Mouse (Mus musculus): ENCODE measurements around the gene Fam168a.

Gene Fam168a

DNA sequence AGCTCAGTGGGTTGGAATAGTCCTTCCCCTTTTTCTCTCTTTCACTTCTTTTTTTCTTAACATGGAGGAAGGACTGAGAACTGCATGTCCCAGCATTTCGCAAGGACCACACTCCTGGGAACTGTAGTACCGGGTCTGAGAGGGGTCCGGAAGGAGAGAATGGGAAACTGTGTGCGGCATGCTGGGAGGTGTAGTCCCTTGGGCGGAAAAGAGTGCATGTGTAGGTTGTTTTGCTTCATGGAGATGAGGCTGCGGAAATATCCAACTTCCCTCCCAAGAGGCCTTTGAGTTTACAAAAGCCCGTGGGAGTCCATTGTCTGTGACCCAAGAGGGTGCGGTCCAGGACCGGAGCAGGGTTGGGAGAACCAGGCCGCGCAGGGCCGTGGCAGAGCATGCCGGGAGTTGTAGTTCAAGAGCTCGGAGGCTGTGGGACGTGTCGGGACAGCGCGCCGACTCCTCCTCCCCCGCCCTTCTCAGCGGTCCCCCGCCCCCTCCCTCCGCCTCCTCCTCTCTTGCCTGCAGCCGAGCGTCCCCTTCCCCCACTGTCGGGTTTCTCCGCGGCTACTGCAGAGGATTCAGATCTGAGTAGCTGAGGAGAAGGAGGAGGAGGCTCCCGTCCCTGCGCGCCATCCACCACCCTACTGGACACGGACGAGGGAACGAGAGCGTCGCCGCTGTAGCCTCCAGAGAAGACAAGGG is at the start of gene Fam168a:
Gene Fam168a, plus strand, starts transcription at position 493 of the 699 bp plus-strand sequence.
- DNase-seq (ENCODE audit: low read depth, low spot score) = peak; percentile 99

DNA sequence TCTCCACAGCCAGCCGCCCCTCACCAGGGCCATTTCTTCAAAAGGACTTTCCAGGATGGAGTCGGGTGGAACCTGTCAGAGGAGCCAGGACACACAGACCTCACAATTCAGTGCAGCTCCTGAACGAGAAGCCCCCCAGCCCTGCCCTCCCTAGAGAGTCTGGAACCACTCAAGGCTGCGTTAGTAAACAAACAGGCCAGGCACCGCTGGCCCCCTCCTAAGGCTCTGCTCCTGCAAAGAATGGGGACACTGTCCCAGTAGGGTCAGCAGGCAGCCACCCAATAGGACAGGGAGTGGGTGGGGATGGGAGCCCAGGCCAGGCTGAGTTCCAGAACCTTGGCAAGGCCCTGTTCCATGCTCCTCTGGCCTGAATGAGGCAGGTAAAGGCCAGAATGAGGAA is 49.7 kb upstream of the Fam168a start:
- no peak for DNase-seq (ENCODE audit: low read depth, low spot score)

DNA sequence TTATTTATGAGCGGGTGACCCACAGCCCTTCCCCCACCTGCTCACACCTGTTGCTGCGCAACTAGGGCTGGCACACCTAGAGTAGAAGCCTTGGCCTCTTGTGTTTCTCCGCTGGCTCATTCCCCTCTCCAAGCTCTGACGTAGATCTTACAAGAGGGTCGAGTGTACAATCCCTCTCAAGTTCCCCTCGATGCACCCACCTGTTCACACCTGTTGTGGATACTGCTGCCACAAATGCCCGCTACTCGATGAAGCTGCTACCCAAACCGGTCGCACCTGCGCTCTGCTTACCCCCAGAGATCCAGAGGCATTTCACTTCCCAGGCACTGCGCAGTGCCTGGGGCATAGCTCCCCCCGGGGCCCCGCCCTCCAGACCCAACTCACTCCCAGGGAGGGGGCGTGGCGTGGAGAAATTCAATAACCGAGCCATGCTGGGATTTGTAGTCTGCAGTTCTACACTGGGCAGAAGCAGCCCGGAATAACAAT is 48.3 kb upstream of the Fam168a start:
- peak; percentile 77 for DNase-seq (ENCODE audit: low read depth, low spot score)

DNA sequence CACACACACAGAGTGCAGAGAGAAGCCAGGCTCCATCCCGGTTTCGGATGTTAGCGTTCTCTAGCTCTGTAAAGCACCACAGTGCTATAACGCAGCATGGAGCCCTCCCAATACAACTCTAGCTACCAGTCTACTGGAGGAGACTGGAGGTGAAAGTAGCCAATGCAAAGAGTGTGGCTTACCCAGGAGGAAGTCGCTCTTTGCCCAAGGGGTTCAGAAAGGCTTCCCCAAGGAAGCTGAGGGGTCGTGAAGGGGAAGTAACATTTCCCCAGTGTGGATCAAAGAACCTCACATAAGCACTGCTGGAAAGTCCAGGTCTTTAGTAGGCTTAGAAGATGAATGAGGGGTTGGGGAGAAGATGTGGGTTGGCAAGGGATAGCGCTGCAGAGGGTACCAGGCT is 45.2 kb upstream of the Fam168a start:
- DNase-seq (ENCODE audit: low read depth, low spot score) = no peak

DNA sequence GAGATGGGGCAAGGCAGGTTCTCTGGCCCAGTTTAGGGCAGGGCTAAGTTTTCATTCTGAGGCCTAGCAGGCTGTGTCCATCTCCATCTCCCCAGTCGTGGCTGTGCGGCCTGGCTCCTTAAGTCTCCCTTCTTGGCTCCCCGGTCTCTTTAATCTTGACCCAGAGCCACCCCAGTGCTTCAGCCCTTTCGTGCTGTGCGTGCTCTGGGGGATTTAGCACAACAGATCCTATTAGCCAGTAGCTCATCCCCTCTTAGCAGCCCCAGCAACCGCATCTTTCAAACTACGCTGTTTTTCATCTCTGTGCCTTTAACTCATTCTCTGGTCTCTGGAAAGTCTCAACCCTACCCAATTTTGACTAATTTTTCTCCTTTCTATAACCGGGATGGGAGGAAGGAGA is 44.2 kb upstream of the Fam168a start, which contains the start of gene Plekhb1:
Gene Plekhb1, minus strand, starts transcription at position 184 of the 400 bp plus-strand sequence.
- no peak for DNase-seq (ENCODE audit: low read depth, low spot score)

GRCm38 (mm10) chr7:100663190-100663589 is 43.2 kb upstream of the Fam168a start:
- peak; percentile 96 for DNase-seq (ENCODE audit: low read depth, low spot score)

DNA sequence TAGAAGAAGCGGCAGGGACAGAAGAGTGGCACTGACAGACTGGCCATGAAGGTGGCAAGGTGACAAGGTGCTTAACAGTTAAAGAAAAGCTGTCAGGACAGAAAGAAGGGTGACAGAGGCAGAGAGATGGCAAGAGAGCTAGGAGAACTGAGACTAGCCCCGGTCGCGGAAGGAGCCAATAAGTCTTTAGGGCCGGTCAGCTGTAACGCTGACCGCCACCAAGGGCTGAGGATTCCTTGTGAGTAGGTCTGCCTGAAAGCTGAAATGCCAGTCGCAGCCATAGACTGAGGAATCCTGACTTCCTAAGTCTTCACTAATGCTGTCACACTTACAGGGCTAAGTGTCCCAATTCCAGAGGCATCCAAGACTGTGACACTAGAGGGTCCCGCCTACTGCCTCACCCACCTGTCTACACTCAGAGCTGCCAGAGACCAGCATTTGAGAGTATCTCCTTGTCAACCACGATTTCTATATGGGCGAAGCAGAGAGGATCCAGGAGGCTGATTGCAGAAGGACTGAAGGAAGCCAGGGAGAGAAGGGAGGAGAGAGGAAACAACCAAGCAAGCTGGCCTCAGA is 42.6 kb upstream of the Fam168a start:
- no peak for DNase-seq (ENCODE audit: low read depth, low spot score)

DNA sequence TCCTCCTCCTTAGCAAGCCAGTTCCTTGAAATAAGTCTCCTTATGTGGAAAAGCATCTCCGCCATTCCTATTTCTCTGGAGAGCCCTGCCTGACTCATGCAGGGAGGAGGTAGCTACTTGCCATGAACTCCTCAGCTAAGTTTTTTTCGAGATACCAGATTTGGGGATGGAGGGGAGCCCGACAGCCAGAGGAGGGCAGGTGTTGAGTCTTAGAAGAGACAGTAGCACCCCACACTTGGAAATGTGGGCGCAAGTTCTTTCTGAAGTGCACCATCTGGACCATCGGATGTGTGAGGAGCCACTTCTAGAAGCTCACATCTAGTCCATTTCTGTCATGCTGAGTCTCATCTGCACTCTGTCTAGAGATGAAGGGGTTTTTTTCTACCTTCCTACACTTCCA is 35.8 kb upstream of the Fam168a start:
- no peak for DNase-seq (ENCODE audit: low read depth, low spot score)

- DNase-seq (ENCODE audit: low read depth, low spot score) = peak; percentile 38
Measured at GRCm38 (mm10) chr7:100673452-100673851, 33.0 kb upstream of the Fam168a start.

DNA sequence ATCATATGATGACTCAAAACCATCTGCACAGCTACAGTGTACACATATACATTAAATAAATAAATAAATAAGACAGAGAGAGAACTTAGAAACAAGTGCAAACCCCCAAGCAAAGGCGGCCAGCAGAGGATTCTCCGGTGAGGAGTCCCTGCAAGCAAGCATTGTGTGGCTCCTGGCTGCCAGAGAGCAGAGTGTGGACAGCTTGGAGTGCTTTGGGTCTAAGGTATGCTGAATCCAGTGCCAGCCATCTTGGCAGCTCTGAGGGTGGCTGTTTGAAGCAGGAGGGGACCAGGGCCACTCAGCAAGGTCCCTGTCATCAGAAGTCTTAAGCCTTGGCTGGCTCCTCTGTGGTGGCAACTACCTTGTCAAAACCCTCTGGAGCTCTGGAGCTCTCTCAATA is 31.5 kb upstream of the Fam168a start:
- no peak for DNase-seq (ENCODE audit: low read depth, low spot score)

GRCm38 (mm10) chr7:100678052-100678451 is 28.4 kb upstream of the Fam168a start:
- DNase-seq (ENCODE audit: low read depth, low spot score) = no peak

- peak; percentile 42 for DNase-seq (ENCODE audit: low read depth, low spot score)
Measured at GRCm38 (mm10) chr7:100678948-100679880, 27.2 kb upstream of the Fam168a start.

DNA sequence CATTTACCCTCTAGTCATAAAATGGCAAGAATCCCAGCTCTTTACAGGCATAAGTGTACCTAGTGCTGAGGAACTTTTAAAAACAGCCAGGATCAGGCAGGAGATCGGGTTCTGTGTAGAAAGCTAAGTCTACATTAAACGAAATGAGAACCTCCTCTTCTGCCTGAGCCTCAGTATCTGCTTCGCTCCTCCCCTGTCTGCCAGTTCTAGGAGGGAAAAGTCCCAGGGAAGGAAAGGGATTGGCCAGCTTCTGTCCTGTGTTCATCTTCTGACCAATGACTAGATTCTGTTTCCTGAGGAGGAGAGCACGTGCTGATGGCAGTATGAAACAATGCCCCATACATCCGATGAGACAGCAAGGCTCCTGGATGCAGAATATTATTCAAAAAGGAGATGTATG is 25.3 kb upstream of the Fam168a start:
- peak; percentile 33 for DNase-seq (ENCODE audit: low read depth, low spot score)

DNA sequence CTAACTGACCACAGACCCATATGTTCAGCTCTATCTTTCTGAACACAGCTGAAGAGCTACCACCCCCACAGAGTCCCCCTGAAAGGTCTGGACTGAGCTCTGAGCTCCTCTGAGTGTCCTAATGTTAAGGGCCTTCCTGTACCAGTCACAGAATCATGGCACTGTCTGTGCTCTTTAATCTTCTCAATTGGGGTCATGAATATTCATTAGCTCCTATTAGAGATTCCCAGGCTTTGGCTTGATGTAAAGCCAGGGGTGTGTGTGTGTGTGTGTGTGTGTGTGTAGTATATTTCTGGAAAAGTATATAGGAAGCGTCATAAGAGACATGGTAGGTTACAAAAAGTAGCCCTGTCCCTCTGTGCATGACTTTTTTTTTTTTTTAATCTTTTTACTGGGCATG is 23.2 kb upstream of the Fam168a start:
- no peak for DNase-seq (ENCODE audit: low read depth, low spot score)

GRCm38 (mm10) chr7:100684081-100684480 is 22.4 kb upstream of the Fam168a start:
- DNase-seq (ENCODE audit: low read depth, low spot score) = no peak

GRCm38 (mm10) chr7:100684538-100684937 is 21.9 kb upstream of the Fam168a start:
- DNase-seq (ENCODE audit: low read depth, low spot score) = peak; percentile 76

- peak; percentile 79 for DNase-seq (ENCODE audit: low read depth, low spot score)
Measured at GRCm38 (mm10) chr7:100685061-100686030, 21.1 kb upstream of the Fam168a start.

DNA sequence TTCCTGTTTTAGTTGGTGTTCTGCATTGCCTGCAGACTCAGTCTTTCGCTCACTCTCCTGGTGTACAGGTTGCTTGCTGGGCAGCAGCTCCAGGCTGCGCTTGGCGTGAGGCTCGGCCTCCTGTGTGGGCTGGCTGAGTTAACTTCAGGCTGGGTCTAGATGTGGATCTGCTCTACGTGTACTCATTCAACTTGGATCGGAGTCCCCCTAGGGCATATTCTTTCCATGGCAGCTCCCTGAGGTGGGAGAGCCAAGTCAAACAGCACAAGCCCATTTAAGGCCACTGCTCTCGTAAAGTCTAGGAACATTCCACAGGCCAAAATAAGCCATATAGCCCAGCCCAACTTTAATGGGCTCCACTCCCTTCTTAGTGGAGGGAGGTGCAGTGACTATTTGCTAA is 18.0 kb upstream of the Fam168a start:
- no peak for DNase-seq (ENCODE audit: low read depth, low spot score)

DNA sequence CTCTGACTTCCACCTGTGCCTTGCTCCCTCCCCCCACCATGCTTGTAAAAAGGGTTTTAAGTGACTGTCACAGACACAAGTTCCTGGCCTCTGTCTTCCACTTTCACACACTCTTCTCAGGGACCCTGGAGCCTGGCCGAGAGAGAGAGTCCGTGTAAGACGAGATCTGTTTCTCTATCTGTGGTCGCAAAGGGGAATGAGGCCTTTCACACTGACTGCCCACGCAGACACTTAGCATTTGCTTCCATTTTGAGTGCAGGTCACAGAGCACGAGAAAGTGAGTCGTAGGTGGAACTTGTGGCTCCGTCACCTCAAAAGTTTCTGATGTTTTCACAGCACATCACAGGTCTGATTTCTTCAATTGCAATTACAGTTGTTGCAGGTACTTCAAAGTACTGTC is 13.2 kb upstream of the Fam168a start:
- DNase-seq (ENCODE audit: low read depth, low spot score) = no peak

- DNase-seq (ENCODE audit: low read depth, low spot score) = peak; percentile 92
Measured at GRCm38 (mm10) chr7:100699771-100700770, 6.4 kb upstream of the Fam168a start.

Measured in ES-CJ7 (cell line).